Mouse (Mus musculus) lung, adult 2 months (tissue): ENCODE data around the gene A3galt2. TPM values are rescaled to one million over a fixed set of nuclear protein-coding genes. Genes with fewer than 3 reads are reported as not detected.

Experiments used
- DNase-seq: peaks from one replicate; pipeline ENCODE4 v3.0.0; 2022
- H3K4me1 ChIP-seq: fragments of 200-500 bp; 2 replicates; pipeline ENCODE4 v1.6.1; 2011; ENCODE audit warnings: low read length; ENCODE audit not compliant: control insufficient read depth, insufficient read depth
- H3K4me3 ChIP-seq: fragments of 200-500 bp; replicated peaks from 2 replicates; pipeline ENCODE3; 2011; ENCODE audit warnings: low read depth, mild to moderate bottlenecking, control low read depth, low read length; ENCODE audit errors: extremely low read depth
- CTCF ChIP-seq: fragments of 200-500 bp; IDR thresholded peaks from 2 replicates; pipeline ENCODE4 v1.5.1; 2011; ENCODE audit warnings: mild to moderate bottlenecking, low read length, control low read depth; ENCODE audit not compliant: insufficient read depth
- POLR2A ChIP-seq: fragments of 200-500 bp; IDR thresholded peaks from 2 replicates; pipeline ENCODE4 v1.6.1; 2011; ENCODE audit warnings: low read depth, mild to moderate bottlenecking, control low read depth, low read length, borderline replicate concordance; ENCODE audit errors: extremely low read depth
- WGBS: fragments of 180-500 bp; shearing (Covaris S2); methylation state at CpG from one replicate; pipeline ENCODE4 v1.1.7; 2018; 5-methylcytosine and 5-hydroxymethylcytosine counted together
- polyA plus RNA-seq: library from polyadenylated mRNA; depleted of rRNA; stranded (reverse); fragments of >200 nt; gene quantifications from 2 replicates; pipeline ENCODE4 v1.2.3, GENCODE M21; 2012

The A3galt2 gene
- polyA plus RNA-seq, 1 experiment: 0.34 TPM

- no peak for DNase-seq
- Histone ChIP-seq H3K4me1 (0 out of 2 replicates have a peak, but pooled peaks cover 4% of the 10 kb centered on the region), H3K4me3 (no peak overlapping the region)
- WGBS: 68% methylated on average over 22 of the region's 22 CpGs
- no peak for TF ChIP-seq POLR2A
- TF ChIP-seq CTCF: no peak
These were observed 7.4 kb upstream of the A3galt2 start for GRCm38 (mm10) chr4:128747614-128748270.

- WGBS: 74% methylated on average over 7 of the region's 7 CpGs
- Histone ChIP-seq H3K4me3 (no peak overlapping the region), H3K4me1 (0 out of 2 replicates have a peak, but pooled peaks cover under 1% of the 10 kb centered on the region)
- no peak for DNase-seq
- TF ChIP-seq POLR2A: no peak
- no peak for TF ChIP-seq CTCF
These were observed 6.9 kb upstream of the A3galt2 start for GRCm38 (mm10) chr4:128748309-128748708.

GRCm38 (mm10) chr4:128751006-128751405 is 4.2 kb upstream of the A3galt2 start:
- Histone ChIP-seq H3K4me3 (no peak overlapping the region), H3K4me1 (no peaks in the 10 kb centered on the region)
- TF ChIP-seq CTCF (peak; percentile 40; the same call in 1 of the 2 replicates), POLR2A (no peak)
- no peak for DNase-seq
- 73% methylated on average over 5 of the region's 5 CpGs for WGBS

- WGBS: 84% methylated on average over 13 of the region's 13 CpGs
- TF ChIP-seq POLR2A (no peak), CTCF (no peak)
- DNase-seq: no peak
- no peak overlapping the region for H3K4me3 ChIP-seq
- no peaks in the 10 kb centered on the region for H3K4me1 ChIP-seq
These were observed 3.0 kb upstream of the A3galt2 start for GRCm38 (mm10) chr4:128752031-128752757.

- no peak overlapping the region for H3K4me3 ChIP-seq
- 96% methylated on average over 7 of the region's 7 CpGs for WGBS
- DNase-seq: no peak
- TF ChIP-seq CTCF (no peak), POLR2A (no peak)
- no peaks in the 10 kb centered on the region for H3K4me1 ChIP-seq
These were observed 1.6 kb upstream of the A3galt2 start for GRCm38 (mm10) chr4:128753571-128753970.

GRCm38 (mm10) chr4:128755900-128756299 is 736 bp downstream of the A3galt2 start:
- no peaks in the 10 kb centered on the region for H3K4me1 ChIP-seq
- no peak overlapping the region for H3K4me3 ChIP-seq
- WGBS: 56% methylated on average over 7 of the region's 7 CpGs
- DNase-seq: no peak
- TF ChIP-seq POLR2A: no peak
- no peak for TF ChIP-seq CTCF

GRCm38 (mm10) chr4:128759214-128759613 is 4.0 kb downstream of the A3galt2 start:
- TF ChIP-seq POLR2A (no peak), CTCF (no peak)
- no peak for DNase-seq
- 78% methylated on average over 5 of the region's 5 CpGs for WGBS
- Histone ChIP-seq H3K4me3 (no peak overlapping the region), H3K4me1 (no peaks in the 10 kb centered on the region)

GRCm38 (mm10) chr4:128760029-128760428 is 4.9 kb downstream of the A3galt2 start:
- no peak for DNase-seq
- no peak for TF ChIP-seq POLR2A
- no peak for TF ChIP-seq CTCF
- H3K4me1 ChIP-seq: no peaks in the 10 kb centered on the region
- WGBS: 84% methylated on average over 6 of the region's 6 CpGs
- H3K4me3 ChIP-seq: no peak overlapping the region

- WGBS: 85% methylated on average over 20 of the region's 20 CpGs
- DNase-seq: no peak
- Histone ChIP-seq H3K4me1 (peaks cover 9% of the 10 kb centered on the region), H3K4me3 (no peak overlapping the region)
- TF ChIP-seq POLR2A (no peak), CTCF (no peak)
These were observed 11.8 kb downstream of the A3galt2 start for GRCm38 (mm10) chr4:128766929-128767328.

- peaks cover 9% of the 10 kb centered on the region for H3K4me1 ChIP-seq
- 55% methylated on average over 13 of the region's 13 CpGs for WGBS
- no peak for DNase-seq
- no peak overlapping the region for H3K4me3 ChIP-seq
- no peak for TF ChIP-seq CTCF
- TF ChIP-seq POLR2A: no peak
These were observed 13.0 kb downstream of the A3galt2 start for GRCm38 (mm10) chr4:128768120-128768519.
